Mouse (Mus musculus): ENCODE data around the gene Naaladl1. TPM values are rescaled to one million over a fixed set of nuclear protein-coding genes. Genes with fewer than 3 reads are reported as not detected.
A peak's percentile ranks its signal among the peaks of the same experiment; 100 is the strongest.

The Naaladl1 gene
- polyA plus RNA-seq, 1 experiment from 2014 or later, result 4.1 TPM

GRCm38 (mm10) chr19:6073889-6074288 lies 31.7 kb upstream of the Naaladl1 start:
- Histone ChIP-seq H3K36me3 (ENCODE audit: control insufficient read depth, insufficient read depth, low read length) (peaks cover 52% of the 10 kb centered on the region), H3K4me1 (replicated peaks; ENCODE audit: control insufficient read depth, insufficient read depth, low read length) (peaks cover 8% of the 10 kb centered on the region), H3K27me3 (replicated peaks; ENCODE audit: control insufficient read depth, insufficient read depth, low read length) (no peaks in the 10 kb centered on the region), H3K9me3 (ENCODE audit: control insufficient read depth, low read length) (no peaks in the 10 kb centered on the region), H3K27ac (ENCODE audit: low read depth) (no peak overlapping the region), H3K9ac (ENCODE audit: low read length) (no peak overlapping the region), H3K4me3 (ENCODE audit: low read depth, low read length) (no peak overlapping the region), H3K4me2 (ENCODE audit: low read length) (no peak overlapping the region)
- 94% methylated on average over 5 of the region's 5 CpGs for WGBS
- no peak for DNase-seq (ENCODE audit: low spot score)
- no peak for ATAC-seq (replicated peaks; ENCODE audit: low FRiP score, low TSS enrichment, low read depth)

GRCm38 (mm10) chr19:6076564-6077393 lies 28.8 kb upstream of the Naaladl1 start, which contains the start of gene Vps51:
Vps51 (minus strand) TSS chr19:6077231.
- peak; percentile 82 for ATAC-seq (replicated peaks; ENCODE audit: low FRiP score, low TSS enrichment, low read depth)
- H3K27me3 ChIP-seq (replicated peaks; ENCODE audit: control insufficient read depth, insufficient read depth, low read length), result no peaks in the 10 kb centered on the region

GRCm38 (mm10) chr19:6079983-6080480 lies 25.6 kb upstream of the Naaladl1 start, which contains the start of gene Tmem262:
Tmem262 (plus strand) TSS chr19:6080033.
- no peak within 1 kb of the TSS for H3K9ac ChIP-seq (ENCODE audit: low read length)
- H3K9me3 ChIP-seq (ENCODE audit: control insufficient read depth, low read length), result no peaks in the 10 kb centered on the region
- H3K4me2 ChIP-seq (ENCODE audit: low read length), result no peak within 1 kb of the TSS
- H3K36me3 ChIP-seq (ENCODE audit: control insufficient read depth, insufficient read depth, low read length), result peaks cover 41% of the 10 kb centered on the region
- no peak within 1 kb of the TSS for H3K27ac ChIP-seq (ENCODE audit: low read depth)
- H3K4me1 ChIP-seq (replicated peaks; ENCODE audit: control insufficient read depth, insufficient read depth, low read length), result peaks cover 20% of the 10 kb centered on the region
- no peak for DNase-seq (ENCODE audit: low spot score)
- 93% methylated on average over 12 of the region's 12 CpGs for WGBS
- no peak within 1 kb of the TSS for H3K4me3 ChIP-seq (ENCODE audit: low read depth, low read length)
- no peaks in the 10 kb centered on the region for H3K27me3 ChIP-seq (replicated peaks; ENCODE audit: control insufficient read depth, insufficient read depth, low read length)
- ATAC-seq (replicated peaks; ENCODE audit: low FRiP score, low TSS enrichment, low read depth), result no peak

More at GRCm38 (mm10) chr19:6076564-6077393, 28.8 kb upstream of the Naaladl1 start, which contains the start of gene Vps51:
- peak within 1 kb of the TSS; percentile 80 for H3K4me3 ChIP-seq (ENCODE audit: low read depth, low read length)
- H3K4me1 ChIP-seq (replicated peaks; ENCODE audit: control insufficient read depth, insufficient read depth, low read length), result peaks cover 8% of the 10 kb centered on the region
- WGBS, result 1% methylated on average over 33 of the region's 33 CpGs
- H3K36me3 ChIP-seq (ENCODE audit: control insufficient read depth, insufficient read depth, low read length), result peaks cover 49% of the 10 kb centered on the region
- H3K27ac ChIP-seq (ENCODE audit: low read depth), result peak within 1 kb of the TSS; percentile 81
- H3K9me3 ChIP-seq (ENCODE audit: control insufficient read depth, low read length), result no peaks in the 10 kb centered on the region
- peak; percentile 94 for DNase-seq (ENCODE audit: low spot score)
- H3K4me2 ChIP-seq (ENCODE audit: low read length), result peak within 1 kb of the TSS; percentile 97
- peak within 1 kb of the TSS; percentile 72 for H3K9ac ChIP-seq (ENCODE audit: low read length)

GRCm38 (mm10) chr19:6082156-6082555 lies 23.4 kb upstream of the Naaladl1 start, which contains the start of gene Gm28374:
Gm28374 (minus strand) TSS chr19:6082256.
- Histone ChIP-seq H3K9ac (ENCODE audit: low read length) (no peak within 1 kb of the TSS), H3K4me2 (ENCODE audit: low read length) (no peak within 1 kb of the TSS), H3K27ac (ENCODE audit: low read depth) (no peak within 1 kb of the TSS), H3K9me3 (ENCODE audit: control insufficient read depth, low read length) (no peaks in the 10 kb centered on the region), H3K4me3 (ENCODE audit: low read depth, low read length) (no peak within 1 kb of the TSS), H3K36me3 (ENCODE audit: control insufficient read depth, insufficient read depth, low read length) (peaks cover 42% of the 10 kb centered on the region), H3K27me3 (replicated peaks; ENCODE audit: control insufficient read depth, insufficient read depth, low read length) (no peaks in the 10 kb centered on the region), H3K4me1 (replicated peaks; ENCODE audit: control insufficient read depth, insufficient read depth, low read length) (peaks cover 16% of the 10 kb centered on the region)
- WGBS, result 86% methylated on average over 9 of the region's 9 CpGs
- DNase-seq (ENCODE audit: low spot score) (no peak), ATAC-seq (replicated peaks; ENCODE audit: low FRiP score, low TSS enrichment, low read depth) (no peak)

GRCm38 (mm10) chr19:6084478-6085248 lies 20.9 kb upstream of the Naaladl1 start, which contains the start of the genes Zfpl1 and Cdca5:
Zfpl1 (minus strand) TSS chr19:6084956.
Cdca5 (plus strand) TSS chr19:6084983.
- DNase-seq (ENCODE audit: low spot score), result peak; percentile 98
- H3K9ac ChIP-seq (ENCODE audit: low read length), result peak within 1 kb of the TSS; percentile 71
- WGBS, result under 1% methylated on average over 58 of the region's 58 CpGs
- H3K27me3 ChIP-seq (replicated peaks; ENCODE audit: control insufficient read depth, insufficient read depth, low read length), result no peaks in the 10 kb centered on the region
- H3K4me1 ChIP-seq (replicated peaks; ENCODE audit: control insufficient read depth, insufficient read depth, low read length), result peaks cover 16% of the 10 kb centered on the region
- peak within 1 kb of the TSS; percentile 62 for H3K4me3 ChIP-seq (ENCODE audit: low read depth, low read length)
- ATAC-seq (replicated peaks; ENCODE audit: low FRiP score, low TSS enrichment, low read depth), result peak; percentile 90
- peaks cover 50% of the 10 kb centered on the region for H3K36me3 ChIP-seq (ENCODE audit: control insufficient read depth, insufficient read depth, low read length)
- H3K4me2 ChIP-seq (ENCODE audit: low read length), result peak within 1 kb of the TSS; percentile 93
- H3K9me3 ChIP-seq (ENCODE audit: control insufficient read depth, low read length), result no peaks in the 10 kb centered on the region
- peak within 1 kb of the TSS; percentile 70 for H3K27ac ChIP-seq (ENCODE audit: low read depth)

- WGBS, result under 1% methylated on average over 17 of the region's 17 CpGs
- ATAC-seq (replicated peaks; ENCODE audit: low FRiP score, low TSS enrichment, low read depth), result peak; percentile 73
- peaks cover 52% of the 10 kb centered on the region for H3K36me3 ChIP-seq (ENCODE audit: control insufficient read depth, insufficient read depth, low read length)
Measured at GRCm38 (mm10) chr19:6085417-6085879, 20.1 kb upstream of the Naaladl1 start.

GRCm38 (mm10) chr19:6088841-6089240 lies 16.7 kb upstream of the Naaladl1 start:
- H3K9ac ChIP-seq (ENCODE audit: low read length), result no peak overlapping the region
- no peaks in the 10 kb centered on the region for H3K9me3 ChIP-seq (ENCODE audit: control insufficient read depth, low read length)
- H3K4me1 ChIP-seq (replicated peaks; ENCODE audit: control insufficient read depth, insufficient read depth, low read length), result peaks cover 8% of the 10 kb centered on the region
- no peak for ATAC-seq (replicated peaks; ENCODE audit: low FRiP score, low TSS enrichment, low read depth)
- no peak for DNase-seq (ENCODE audit: low spot score)
- no peak overlapping the region for H3K4me3 ChIP-seq (ENCODE audit: low read depth, low read length)
- H3K27me3 ChIP-seq (replicated peaks; ENCODE audit: control insufficient read depth, insufficient read depth, low read length), result no peaks in the 10 kb centered on the region
- H3K36me3 ChIP-seq (ENCODE audit: control insufficient read depth, insufficient read depth, low read length), result peaks cover 49% of the 10 kb centered on the region
- 97% methylated on average over 13 of the region's 13 CpGs for WGBS
- H3K27ac ChIP-seq (ENCODE audit: low read depth), result no peak overlapping the region
- H3K4me2 ChIP-seq (ENCODE audit: low read length), result no peak overlapping the region

More at GRCm38 (mm10) chr19:6085417-6085879, 20.1 kb upstream of the Naaladl1 start:
- no peaks in the 10 kb centered on the region for H3K27me3 ChIP-seq (replicated peaks; ENCODE audit: control insufficient read depth, insufficient read depth, low read length)
- peaks cover 16% of the 10 kb centered on the region for H3K4me1 ChIP-seq (replicated peaks; ENCODE audit: control insufficient read depth, insufficient read depth, low read length)
- peak; percentile 82 for DNase-seq (ENCODE audit: low spot score)
- no peaks in the 10 kb centered on the region for H3K9me3 ChIP-seq (ENCODE audit: control insufficient read depth, low read length)
- H3K4me3 ChIP-seq (ENCODE audit: low read depth, low read length), result peak overlapping the region; percentile 62
- H3K27ac ChIP-seq (ENCODE audit: low read depth), result peak overlapping the region; percentile 70
- peak overlapping the region; percentile 93 for H3K4me2 ChIP-seq (ENCODE audit: low read length)
- H3K9ac ChIP-seq (ENCODE audit: low read length), result peak overlapping the region; percentile 71

- Histone ChIP-seq H3K9me3 (ENCODE audit: control insufficient read depth, low read length) (no peaks in the 10 kb centered on the region), H3K27ac (ENCODE audit: low read depth) (no peak within 1 kb of the TSS), H3K4me2 (ENCODE audit: low read length) (no peak within 1 kb of the TSS), H3K4me1 (replicated peaks; ENCODE audit: control insufficient read depth, insufficient read depth, low read length) (no peaks in the 10 kb centered on the region), H3K36me3 (ENCODE audit: control insufficient read depth, insufficient read depth, low read length) (peaks cover 58% of the 10 kb centered on the region), H3K9ac (ENCODE audit: low read length) (no peak within 1 kb of the TSS), H3K4me3 (ENCODE audit: low read depth, low read length) (no peak within 1 kb of the TSS), H3K27me3 (replicated peaks; ENCODE audit: control insufficient read depth, insufficient read depth, low read length) (no peaks in the 10 kb centered on the region)
- ATAC-seq (replicated peaks; ENCODE audit: low FRiP score, low TSS enrichment, low read depth) (no peak), DNase-seq (ENCODE audit: low spot score) (no peak)
- WGBS, result 86% methylated on average over 7 of the region's 7 CpGs
Measured at GRCm38 (mm10) chr19:6094119-6094518, 11.5 kb upstream of the Naaladl1 start, which contains the start of gene AC131692.1. AC131692.1 (plus strand) TSS chr19:6094419.
